Mouse (Mus musculus): ENCODE results near the gene Fos.

- TF ChIP-seq CTCF (IDR thresholded peaks at IDR 0.05; ENCODE audit: low read depth, low read length) = no peak
- no peak; the same call in 1 of the 2 replicates for TF ChIP-seq POLR2A (IDR thresholded peaks at IDR 0.05; ENCODE audit: borderline replicate concordance, low read depth, low read length)
These were observed 36.4 kb upstream of the Fos start for GRCm38 (mm10) chr12:85437172-85437876.

Data from bone marrow macrophage, adult 2 months (primary cell).